Mouse (Mus musculus): ENCODE measurements around the gene Gm13285.
"Not testable (repeated sequence)": the region's sequence is repeated elsewhere in the genome, so short reads cannot be mapped to it uniquely, and the experiment has no call there.

Gm13285 gene

DNA sequence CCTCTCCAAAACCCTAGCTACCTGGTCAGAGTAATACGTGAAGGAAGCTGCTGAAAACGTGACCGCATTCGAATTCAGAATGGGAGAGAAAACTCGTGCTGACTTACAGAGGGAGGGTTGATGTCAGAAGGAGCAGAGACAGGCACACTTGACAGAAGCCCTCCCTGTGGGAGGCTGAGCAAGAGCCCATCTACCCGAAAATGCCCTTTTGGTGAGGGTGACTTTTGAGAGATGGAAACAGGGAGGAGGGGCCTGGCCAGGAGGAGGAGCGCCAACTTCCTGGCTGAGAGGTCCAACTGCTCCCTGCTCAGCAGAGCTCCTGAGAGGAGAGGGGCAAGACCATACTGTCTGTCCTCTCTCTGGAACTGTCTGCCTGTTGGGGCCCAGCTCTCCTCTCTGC is at the start of gene Gm13285:
Gene Gm13285 (plus strand): TSS at position 301 of the 400 bp plus-strand sequence.
- not testable (repeated sequence) for DNase-seq (ENCODE audit: low read depth, low spot score)

DNA sequence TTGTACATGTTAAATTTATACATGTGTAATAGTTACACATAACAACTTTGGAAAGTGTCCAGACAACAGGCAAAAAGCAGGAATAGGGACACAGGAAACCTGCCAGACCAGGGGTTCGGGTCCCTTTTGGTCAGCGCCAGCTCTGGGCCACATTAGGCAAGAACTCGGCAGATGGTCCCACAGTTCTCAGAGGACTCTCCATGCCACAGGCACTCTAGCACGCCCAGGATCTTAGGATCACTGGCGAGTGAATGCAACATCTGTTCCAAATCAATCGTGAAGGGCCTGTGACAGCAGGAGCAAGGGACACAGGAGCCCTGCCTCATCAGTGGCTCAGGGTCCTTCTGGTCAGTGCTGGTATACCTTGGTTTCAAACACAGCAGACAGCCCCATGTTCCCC is 49.5 kb upstream of the Gm13285 start:
- no peak for DNase-seq (ENCODE audit: low read depth, low spot score)

DNA sequence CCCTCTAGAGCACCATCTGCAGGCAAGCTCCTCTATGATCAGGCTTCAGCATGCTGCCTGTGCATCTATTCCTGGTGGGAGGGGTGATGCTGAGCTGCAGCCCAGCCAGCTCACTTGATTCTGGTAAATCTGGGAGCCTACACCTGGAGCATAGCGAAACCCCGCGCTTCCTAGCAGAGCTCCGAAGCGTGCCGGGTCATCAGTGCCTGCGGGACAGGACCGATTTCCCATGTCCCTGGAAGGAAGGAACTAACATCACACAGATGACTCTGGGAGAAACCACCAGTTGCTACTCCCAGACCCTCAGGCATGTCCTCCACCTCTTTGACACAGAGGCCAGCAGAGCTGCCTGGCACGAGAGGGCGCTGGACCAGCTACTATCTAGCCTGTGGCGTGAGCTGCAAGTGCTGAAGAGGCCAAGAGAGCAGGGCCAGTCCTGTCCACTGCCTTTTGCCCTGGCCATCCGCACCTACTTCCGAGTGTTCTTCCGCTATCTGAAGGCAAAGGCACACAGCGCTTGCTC is 44.6 kb upstream of the Gm13285 start, which contains the start of gene Gm13271:
Gene Gm13271 (plus strand): TSS at position 51 of the 523 bp plus-strand sequence.
- not testable (repeated sequence) for DNase-seq (ENCODE audit: low read depth, low spot score)

DNA sequence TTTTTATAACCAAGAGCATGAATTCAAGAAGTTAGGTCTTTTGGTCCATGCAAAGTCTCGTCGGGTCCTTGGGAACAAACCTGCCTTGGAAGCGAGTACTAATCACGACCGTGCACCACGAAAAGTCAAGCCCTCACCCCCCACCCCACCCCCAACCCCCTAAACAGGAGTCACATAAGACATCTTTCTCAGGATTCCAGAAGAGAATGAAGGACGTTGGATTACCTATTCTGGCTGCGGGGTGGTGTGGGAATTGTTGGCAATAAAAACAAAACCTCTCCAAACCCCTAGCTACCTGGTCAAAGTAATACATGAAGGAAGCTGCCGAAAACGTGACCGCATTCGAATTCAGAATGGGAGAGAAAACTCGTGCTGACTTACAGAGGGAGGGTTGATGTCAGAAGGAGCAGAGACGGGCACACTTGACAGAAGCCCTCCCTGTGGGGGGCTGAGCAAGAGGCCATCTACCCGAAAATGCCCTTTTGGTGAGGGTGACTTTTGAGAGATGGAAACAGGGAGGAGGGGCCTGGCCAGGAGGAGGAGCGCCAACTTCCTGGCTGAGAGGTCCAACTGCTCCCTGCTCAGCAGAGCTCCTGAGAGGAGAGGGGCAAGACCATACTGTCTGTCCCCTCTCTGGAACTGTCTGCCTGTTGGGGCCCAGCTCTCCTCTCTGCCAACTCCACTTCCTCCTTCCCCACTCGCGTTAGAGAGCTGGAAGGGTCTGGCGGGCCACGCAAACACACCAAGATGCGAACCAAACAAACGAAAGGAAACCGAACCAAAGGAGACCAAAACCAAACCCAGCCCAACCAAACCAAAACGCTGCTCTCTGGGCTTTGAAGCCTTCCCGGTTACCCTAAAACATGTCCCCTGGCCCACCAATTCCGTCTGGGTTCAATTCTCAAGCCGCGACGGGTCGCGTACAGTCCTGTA is 42.6 kb upstream of the Gm13285 start:
- DNase-seq (ENCODE audit: low read depth, low spot score): not testable (repeated sequence)

DNA sequence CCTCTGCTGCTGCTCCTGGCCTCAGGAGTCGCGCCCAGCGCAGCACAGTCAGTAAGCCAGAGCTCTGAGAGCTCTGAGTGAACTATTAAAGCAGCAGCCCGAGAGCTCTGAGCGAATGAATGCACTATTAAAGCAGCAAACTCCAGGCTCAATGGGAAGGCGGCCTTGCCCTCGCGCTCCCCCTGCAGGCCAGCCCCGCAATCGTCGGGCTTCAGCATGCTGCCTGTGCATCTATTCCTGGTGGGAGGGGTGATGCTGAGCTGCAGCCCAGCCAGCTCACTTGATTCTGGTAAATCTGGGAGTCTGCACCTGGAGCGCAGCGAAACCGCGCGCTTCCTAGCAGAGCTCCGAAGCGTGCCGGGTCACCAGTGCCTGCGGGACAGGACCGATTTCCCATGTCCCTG is 41.8 kb upstream of the Gm13285 start:
- DNase-seq (ENCODE audit: low read depth, low spot score): not testable (repeated sequence)

DNA sequence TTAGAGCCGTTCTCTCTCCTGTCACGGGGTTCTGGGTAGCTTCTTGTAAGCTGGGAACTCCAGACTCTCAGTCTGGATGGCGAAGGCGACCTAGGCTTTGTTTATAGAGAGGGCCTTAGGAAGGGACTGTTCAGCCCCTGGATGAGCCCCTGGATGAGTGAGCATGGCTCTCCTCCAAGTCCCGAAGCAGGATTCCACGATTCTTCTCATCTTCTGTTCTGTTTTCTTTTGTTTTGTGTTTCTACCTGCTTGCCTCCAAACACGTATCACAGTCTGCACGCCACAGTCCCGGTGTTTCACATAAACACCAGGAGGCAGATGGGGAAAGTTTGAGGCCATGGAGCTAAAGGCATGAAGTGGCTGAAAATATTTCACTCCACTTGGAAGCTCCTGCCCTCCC is 40.7 kb upstream of the Gm13285 start:
- DNase-seq (ENCODE audit: low read depth, low spot score): not testable (repeated sequence)

DNA sequence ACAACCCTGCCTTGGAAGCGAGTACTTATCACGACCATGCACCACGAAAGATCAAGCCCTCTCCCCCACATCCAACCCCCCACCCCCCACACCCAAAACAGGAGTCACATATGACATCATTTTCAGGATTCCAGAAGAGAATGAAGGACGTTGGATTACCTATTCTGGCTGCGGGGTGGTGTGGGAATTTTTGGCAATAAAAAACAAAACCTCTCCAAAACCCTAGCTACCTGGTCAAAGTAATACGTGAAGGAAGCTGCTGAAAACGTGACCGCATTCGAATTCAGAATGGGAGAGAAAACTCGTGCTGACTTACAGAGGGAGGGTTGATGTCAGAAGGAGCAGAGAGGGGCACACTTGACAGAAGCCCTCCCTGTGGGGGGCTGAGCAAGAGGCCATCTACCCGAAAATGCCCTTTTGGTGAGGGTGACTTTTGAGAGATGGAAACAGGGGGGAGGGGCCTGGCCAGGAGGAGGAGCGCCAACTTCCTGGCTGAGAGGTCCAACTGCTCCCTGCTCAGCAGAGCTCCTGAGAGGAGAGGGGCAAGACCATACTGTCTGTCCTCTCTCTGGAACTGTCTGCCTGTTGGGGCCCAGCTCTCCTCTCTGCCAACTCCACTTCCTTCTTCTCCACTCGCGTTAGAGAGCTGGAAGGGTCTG is 39.7 kb upstream of the Gm13285 start, which contains the start of gene Gm13283:
Gene Gm13283 (plus strand): TSS at position 510 of the 659 bp plus-strand sequence.
- DNase-seq (ENCODE audit: low read depth, low spot score): not testable (repeated sequence)

DNA sequence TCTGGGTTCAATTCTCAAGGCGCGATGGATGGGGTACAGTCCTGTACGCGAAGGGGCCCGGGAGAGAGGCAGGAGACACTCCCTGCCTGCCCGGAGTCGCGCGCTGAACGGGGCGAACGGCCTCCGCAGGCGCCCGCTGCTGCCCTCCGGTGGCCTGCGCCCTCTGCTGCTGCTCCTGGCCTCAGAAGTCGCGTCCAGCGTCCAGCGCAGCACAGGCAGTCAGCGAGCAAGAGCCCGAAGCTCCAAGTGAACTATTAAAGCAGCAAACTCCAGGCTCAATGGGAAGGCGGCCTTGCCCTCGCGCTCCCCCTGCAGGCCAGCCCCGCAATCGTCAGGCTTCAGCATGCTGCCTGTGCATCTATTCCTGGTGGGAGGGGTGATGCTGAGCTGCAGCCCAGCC is 39.0 kb upstream of the Gm13285 start:
- DNase-seq (ENCODE audit: low read depth, low spot score): not testable (repeated sequence)

DNA sequence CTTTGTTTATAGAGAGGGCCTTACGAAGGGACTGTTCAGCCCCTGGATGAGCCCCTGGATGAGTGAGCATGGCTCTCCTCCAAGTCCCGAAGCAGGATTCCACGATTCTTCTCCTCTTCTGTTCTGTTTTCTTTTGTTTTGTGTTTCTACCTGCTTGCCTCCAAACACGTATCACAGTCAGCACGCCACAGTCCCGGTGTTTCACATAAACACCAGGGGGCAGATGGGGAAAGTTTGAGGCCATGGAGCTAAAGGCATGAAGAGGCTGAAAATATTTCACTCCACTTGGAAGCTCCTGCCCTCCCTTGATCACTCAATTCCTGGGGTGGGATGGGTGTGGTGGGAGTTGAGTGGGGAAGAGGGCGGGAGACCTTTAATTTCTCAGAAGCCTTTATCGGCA is 37.7 kb upstream of the Gm13285 start:
- not testable (repeated sequence) for DNase-seq (ENCODE audit: low read depth, low spot score)

DNA sequence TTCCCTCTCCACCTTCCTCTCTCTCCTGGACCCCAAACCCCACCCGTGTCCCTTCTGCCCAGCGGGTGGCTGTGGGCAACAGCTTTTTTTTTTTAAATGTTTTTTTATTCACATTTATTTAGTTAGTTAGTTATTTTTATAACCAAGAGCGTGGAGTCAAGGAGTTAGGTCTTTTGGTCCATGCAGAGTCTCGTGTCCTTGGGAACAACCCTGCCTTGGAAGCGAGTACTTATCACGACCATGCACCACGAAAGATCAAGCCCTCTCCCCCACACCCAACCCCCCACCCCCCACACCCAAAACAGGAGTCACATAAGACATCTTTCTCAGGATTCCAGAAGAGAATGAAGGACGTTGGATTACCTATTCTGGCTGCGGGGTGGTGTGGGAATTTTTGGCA is 37.1 kb upstream of the Gm13285 start:
- not testable (repeated sequence) for DNase-seq (ENCODE audit: low read depth, low spot score)

DNA sequence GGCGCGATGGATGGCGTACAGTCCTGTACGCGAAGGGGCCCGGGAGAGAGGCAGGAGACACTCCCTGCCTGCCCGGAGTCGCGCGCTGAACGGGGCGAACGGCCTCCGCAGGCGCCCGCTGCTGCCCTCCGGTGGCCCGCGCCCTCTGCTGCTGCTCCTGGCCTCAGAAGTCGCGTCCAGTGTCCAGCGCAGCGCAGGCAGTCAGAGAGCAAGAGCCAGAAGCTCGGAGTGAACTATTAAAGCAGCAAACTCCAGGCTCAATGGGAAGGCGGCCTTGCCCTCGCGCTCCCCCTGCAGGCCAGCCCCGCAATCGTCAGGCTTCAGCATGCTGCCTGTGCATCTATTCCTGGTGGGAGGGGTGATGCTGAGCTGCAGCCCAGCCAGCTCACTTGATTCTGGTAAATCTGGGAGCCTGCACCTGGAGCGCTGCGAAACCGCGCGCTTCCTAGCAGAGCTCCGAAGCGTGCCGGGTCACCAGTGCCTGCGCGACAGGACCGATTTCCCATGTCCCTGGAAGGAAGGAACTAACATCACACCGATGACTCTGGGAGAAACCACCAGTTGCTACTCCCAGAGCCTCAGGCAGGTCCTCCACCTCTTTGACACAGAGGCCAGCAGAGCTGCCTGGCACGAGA is 36.0 kb upstream of the Gm13285 start:
- DNase-seq (ENCODE audit: low read depth, low spot score): peak; percentile 39

DNA sequence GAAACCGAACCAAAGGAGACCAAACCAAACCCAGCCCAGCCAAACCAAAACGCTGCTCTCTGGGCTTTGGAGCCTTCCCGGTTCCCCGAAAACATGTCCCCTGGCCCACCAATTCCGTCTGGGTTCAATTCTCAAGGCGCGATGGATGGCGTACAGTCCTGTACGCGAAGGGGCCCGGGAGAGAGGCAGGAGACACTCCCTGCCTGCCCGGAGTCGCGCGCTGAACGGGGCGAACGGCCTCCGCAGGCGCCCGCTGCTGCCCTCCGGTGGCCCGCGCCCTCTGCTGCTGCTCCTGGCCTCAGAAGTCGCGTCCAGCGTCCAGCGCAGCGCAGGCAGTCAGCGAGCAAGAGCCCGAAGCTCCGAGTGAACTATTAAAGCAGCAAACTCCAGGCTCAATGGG is 25.9 kb upstream of the Gm13285 start, which contains the start of gene Gm13290:
Gene Gm13290 (plus strand): TSS at position 301 of the 400 bp plus-strand sequence.
- DNase-seq (ENCODE audit: low read depth, low spot score): not testable (repeated sequence)

DNA sequence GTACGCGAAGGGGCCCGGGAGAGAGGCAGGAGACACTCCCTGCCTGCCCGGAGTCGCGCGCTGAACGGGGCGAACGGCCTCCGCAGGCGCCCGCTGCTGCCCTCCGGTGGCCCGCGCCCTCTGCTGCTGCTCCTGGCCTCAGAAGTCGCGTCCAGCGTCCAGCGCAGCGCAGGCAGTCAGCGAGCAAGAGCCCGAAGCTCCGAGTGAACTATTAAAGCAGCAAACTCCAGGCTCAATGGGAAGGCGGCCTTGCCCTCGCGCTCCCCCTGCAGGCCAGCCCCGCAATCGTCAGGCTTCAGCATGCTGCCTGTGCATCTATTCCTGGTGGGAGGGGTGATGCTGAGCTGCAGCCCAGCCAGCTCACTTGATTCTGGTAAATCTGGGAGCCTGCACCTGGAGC is 22.8 kb upstream of the Gm13285 start, which contains the start of gene Gm13289:
Gene Gm13289 (plus strand): TSS at position 301 of the 400 bp plus-strand sequence.
- DNase-seq (ENCODE audit: low read depth, low spot score): not testable (repeated sequence)

DNA sequence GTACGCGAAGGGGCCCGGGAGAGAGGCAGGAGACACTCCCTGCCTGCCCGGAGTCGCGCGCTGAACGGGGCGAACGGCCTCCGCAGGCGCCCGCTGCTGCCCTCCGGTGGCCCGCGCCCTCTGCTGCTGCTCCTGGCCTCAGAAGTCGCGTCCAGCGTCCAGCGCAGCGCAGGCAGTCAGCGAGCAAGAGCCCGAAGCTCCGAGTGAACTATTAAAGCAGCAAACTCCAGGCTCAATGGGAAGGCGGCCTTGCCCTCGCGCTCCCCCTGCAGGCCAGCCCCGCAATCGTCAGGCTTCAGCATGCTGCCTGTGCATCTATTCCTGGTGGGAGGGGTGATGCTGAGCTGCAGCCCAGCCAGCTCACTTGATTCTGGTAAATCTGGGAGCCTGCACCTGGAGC is 19.9 kb upstream of the Gm13285 start, which contains the start of gene Gm13272:
Gene Gm13272 (plus strand): TSS at position 301 of the 400 bp plus-strand sequence.
- DNase-seq (ENCODE audit: low read depth, low spot score): not testable (repeated sequence)

DNA sequence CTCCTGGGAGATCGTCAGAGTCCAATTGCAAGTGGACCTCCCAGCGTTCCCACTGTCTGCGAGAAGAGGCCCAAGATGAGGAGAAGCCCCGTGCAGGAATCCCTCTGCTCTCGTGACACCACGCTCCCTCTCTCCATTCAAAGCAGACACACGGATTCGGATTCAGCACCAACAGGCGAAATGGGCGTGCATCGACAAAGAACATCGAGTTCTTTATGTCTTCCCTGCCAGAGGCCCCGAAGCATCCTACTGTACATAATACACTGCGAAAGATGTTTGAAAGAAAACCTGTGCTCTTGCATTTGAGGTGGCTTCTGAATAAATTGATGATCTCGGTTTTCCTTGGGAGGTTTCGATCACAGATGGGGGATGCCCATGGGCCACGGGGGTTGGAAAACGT is 19.1 kb upstream of the Gm13285 start:
- not testable (repeated sequence) for DNase-seq (ENCODE audit: low read depth, low spot score)

DNA sequence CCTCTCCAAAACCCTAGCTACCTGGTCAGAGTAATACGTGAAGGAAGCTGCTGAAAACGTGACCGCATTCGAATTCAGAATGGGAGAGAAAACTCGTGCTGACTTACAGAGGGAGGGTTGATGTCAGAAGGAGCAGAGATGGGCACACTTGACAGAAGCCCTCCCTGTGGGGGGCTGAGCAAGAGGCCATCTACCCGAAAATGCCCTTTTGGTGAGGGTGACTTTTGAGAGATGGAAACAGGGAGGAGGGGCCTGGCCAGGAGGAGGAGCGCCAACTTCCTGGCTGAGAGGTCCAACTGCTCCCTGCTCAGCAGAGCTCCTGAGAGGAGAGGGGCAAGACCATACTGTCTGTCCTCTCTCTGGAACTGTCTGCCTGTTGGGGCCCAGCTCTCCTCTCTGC is 17.6 kb upstream of the Gm13285 start, which contains the start of gene Ifnz:
Gene Ifnz (plus strand): TSS at position 301 of the 400 bp plus-strand sequence.
- not testable (repeated sequence) for DNase-seq (ENCODE audit: low read depth, low spot score)

DNA sequence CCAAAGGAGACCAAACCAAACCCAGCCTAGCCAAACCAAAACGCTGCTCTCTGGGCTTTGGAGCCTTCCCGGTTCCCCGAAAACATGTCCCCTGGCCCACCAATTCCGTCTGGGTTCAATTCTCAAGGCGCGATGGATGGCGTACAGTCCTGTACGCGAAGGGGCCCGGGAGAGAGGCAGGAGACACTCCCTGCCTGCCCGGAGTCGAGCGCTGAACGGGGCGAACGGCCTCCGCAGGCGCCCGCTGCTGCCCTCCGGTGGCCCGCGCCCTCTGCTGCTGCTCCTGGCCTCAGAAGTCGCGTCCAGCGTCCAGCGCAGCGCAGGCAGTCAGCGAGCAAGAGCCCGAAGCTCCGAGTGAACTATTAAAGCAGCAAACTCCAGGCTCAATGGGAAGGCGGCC is 17.1 kb upstream of the Gm13285 start:
- DNase-seq (ENCODE audit: low read depth, low spot score): not testable (repeated sequence)

DNA sequence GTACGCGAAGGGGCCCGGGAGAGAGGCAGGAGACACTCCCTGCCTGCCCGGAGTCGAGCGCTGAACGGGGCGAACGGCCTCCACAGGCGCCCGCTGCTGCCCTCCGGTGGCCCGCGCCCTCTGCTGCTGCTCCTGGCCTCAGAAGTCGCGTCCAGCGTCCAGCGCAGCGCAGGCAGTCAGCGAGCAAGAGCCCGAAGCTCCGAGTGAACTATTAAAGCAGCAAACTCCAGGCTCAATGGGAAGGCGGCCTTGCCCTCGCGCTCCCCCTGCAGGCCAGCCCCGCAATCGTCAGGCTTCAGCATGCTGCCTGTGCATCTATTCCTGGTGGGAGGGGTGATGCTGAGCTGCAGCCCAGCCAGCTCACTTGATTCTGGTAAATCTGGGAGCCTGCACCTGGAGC is 14.1 kb upstream of the Gm13285 start, which contains the start of gene Gm13276:
Gene Gm13276 (plus strand): TSS at position 301 of the 400 bp plus-strand sequence.
- not testable (repeated sequence) for DNase-seq (ENCODE audit: low read depth, low spot score)

DNA sequence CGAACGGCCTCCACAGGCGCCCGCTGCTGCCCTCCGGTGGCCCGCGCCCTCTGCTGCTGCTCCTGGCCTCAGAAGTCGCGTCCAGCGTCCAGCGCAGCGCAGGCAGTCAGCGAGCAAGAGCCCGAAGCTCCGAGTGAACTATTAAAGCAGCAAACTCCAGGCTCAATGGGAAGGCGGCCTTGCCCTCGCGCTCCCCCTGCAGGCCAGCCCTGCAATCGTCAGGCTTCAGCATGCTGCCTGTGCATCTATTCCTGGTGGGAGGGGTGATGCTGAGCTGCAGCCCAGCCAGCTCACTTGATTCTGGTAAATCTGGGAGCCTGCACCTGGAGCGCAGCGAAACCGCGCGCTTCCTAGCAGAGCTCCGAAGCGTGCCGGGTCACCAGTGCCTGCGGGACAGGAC is 11.1 kb upstream of the Gm13285 start, which contains the start of gene Gm13277:
Gene Gm13277 (plus strand): TSS at position 231 of the 400 bp plus-strand sequence.
- not testable (repeated sequence) for DNase-seq (ENCODE audit: low read depth, low spot score)

DNA sequence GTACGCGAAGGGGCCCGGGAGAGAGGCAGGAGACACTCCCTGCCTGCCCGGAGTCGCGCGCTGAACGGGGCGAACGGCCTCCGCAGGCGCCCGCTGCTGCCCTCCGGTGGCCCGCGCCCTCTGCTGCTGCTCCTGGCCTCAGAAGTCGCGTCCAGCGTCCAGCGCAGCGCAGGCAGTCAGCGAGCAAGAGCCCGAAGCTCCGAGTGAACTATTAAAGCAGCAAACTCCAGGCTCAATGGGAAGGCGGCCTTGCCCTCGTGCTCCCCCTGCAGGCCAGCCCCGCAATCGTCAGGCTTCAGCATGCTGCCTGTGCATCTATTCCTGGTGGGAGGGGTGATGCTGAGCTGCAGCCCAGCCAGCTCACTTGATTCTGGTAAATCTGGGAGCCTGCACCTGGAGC is 8.2 kb upstream of the Gm13285 start, which contains the start of gene Gm13278:
Gene Gm13278 (plus strand): TSS at position 301 of the 400 bp plus-strand sequence.
- DNase-seq (ENCODE audit: low read depth, low spot score): not testable (repeated sequence)

Data from forelimb bud, embryonic 11.5 days (tissue).